Mouse (Mus musculus) bone marrow, adult 2 months (tissue): ENCODE measurements around the gene Gbp2. TPM values are rescaled to one million over a fixed set of nuclear protein-coding genes. Genes with fewer than 3 reads are reported as not detected.
"Not testable (repeated sequence)": the region's sequence is repeated elsewhere in the genome, so short reads cannot be mapped to it uniquely, and the experiment has no call there.

Source experiments
- H3K27ac ChIP-seq: fragments of 200-500 bp; 2 replicates; pipeline ENCODE4 v1.5.1; 2012; ENCODE audit warnings: low read depth, mild to moderate bottlenecking, control low read depth, inconsistent platforms, low read length; ENCODE audit not compliant: control insufficient read depth, poor library complexity, insufficient read depth
- H3K4me1 ChIP-seq: fragments of 200-500 bp; 2 replicates; pipeline ENCODE4 v1.6.1; 2011; ENCODE audit warnings: low read length; ENCODE audit not compliant: control insufficient read depth, insufficient read depth
- H3K4me3 ChIP-seq: fragments of 200-500 bp; replicated peaks from 2 replicates; pipeline ENCODE3; 2011; ENCODE audit warnings: mild to moderate bottlenecking, low read depth, low read length, control low read depth; ENCODE audit not compliant: control insufficient read depth
- CTCF ChIP-seq: fragments of 200-500 bp; IDR thresholded peaks from 2 replicates; pipeline ENCODE4 v1.5.1; 2011; ENCODE audit warnings: low read length, control low read depth; ENCODE audit not compliant: control insufficient read depth, insufficient read depth
- POLR2A ChIP-seq: fragments of 200-500 bp; IDR thresholded peaks from 2 replicates; pipeline ENCODE4 v1.6.1; 2011; ENCODE audit warnings: low read depth, mild to moderate bottlenecking, control low read depth, low read length, borderline replicate concordance; ENCODE audit not compliant: control insufficient read depth
- WGBS: fragments of 180-500 bp; shearing (Covaris S2); methylation state at CpG from one replicate; pipeline ENCODE4 v1.1.7; 2018; 5-methylcytosine and 5-hydroxymethylcytosine counted together
- polyA plus RNA-seq: library from polyadenylated mRNA; stranded (reverse); fragments of >200 nt; gene quantifications from 2 replicates; pipeline ENCODE4 v1.2.4, GENCODE M21; 2011; ENCODE audit warnings: low replicate concordance; ENCODE audit not compliant: missing spikeins, insufficient read depth, insufficient read length

Gene Gbp2
- polyA plus RNA-seq, 1 experiment: 5.2 TPM

DNA sequence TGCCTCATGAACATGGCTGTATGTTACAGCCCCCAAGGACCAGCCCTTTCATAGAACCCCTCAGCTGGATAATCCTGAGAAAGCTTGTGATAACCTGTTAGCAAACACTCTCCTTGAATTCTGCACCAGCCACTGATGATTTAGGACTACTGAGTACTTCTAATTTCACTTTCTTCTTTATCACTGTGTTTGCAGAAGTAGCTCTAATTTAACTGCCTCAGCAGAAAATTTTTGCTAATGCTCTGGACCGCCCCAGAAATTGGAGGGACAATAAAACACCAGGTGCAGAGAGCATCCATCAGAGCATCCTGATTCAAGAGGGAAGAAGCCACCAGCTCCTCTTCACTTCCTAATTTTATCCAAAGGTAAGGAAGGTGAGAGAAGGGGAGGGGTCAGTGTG lies 25.9 kb upstream of the Gbp2 start, which contains the start of gene Gbp2b:
TSS of gene Gbp2b (plus strand) at position 301 of the 400 bp plus-strand sequence.
- no peak for TF ChIP-seq POLR2A
- TF ChIP-seq CTCF: no peak
- H3K4me1 ChIP-seq: peaks cover 2% of the 10 kb centered on the region; the same call in 1 of the 2 replicates
- H3K27ac ChIP-seq: no peak within 1 kb of the TSS
- WGBS: 79% methylated on average over 1 of the region's 1 CpGs
- no peak within 1 kb of the TSS for H3K4me3 ChIP-seq

DNA sequence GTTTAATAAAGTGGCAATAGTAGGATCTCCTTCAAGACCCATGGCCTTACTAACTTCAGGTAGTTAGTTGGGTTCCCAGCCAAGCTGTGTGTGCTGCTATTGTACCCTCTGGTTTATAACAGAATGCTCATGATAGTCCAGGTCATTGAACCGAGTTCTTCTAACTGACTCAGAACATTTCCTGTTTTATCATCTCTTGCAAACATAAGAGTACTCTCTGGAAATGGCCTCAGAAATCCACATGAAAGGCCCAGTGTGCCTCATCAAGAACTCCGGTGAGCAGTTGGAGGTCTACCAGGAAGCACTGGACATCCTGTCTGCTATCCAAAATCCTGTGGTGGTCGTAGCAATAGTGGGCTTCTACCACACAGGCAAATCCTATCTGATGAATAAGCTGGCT lies 22.5 kb upstream of the Gbp2 start:
- TF ChIP-seq POLR2A: no peak
- TF ChIP-seq CTCF: no peak
- Histone ChIP-seq H3K4me3 (no peak overlapping the region), H3K4me1 (no peaks in the 10 kb centered on the region), H3K27ac (no peak overlapping the region)
- WGBS: 71% methylated on average over 3 of the region's 3 CpGs

DNA sequence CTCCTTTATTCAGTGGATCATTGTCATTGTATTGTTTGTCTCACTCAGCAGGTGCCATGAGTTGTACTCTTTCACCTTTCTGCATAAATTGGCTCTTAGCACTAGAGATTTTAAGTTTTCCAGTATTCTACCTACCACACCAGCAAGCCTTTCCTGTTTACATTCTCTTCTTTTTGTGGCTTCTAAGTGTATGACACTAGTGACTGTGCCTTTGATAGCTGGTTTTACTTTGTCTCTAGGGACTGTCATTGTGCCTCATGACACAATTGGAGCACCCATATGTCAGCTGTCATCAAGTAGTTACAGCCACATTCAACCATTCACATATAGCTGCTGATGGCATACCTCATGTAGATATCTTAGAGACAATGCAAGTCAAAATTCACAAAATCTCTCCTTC lies 18.7 kb upstream of the Gbp2 start:
- no peaks in the 10 kb centered on the region for H3K4me1 ChIP-seq
- H3K27ac ChIP-seq: no peak overlapping the region
- H3K4me3 ChIP-seq: no peak overlapping the region
- TF ChIP-seq CTCF (no peak), POLR2A (no peak)

GRCm38 (mm10) chr3:142618658-142619057 lies 1.7 kb upstream of the Gbp2 start:
- Histone ChIP-seq H3K4me1 (peaks cover 1% of the 10 kb centered on the region), H3K27ac (no peak overlapping the region), H3K4me3 (no peak overlapping the region)
- WGBS: 32% methylated on average over 3 of the region's 3 CpGs
- no peak for TF ChIP-seq POLR2A

- WGBS: 55% methylated on average over 1 of the region's 1 CpGs
- Histone ChIP-seq H3K4me1 (peaks cover 1% of the 10 kb centered on the region), H3K27ac (no peak overlapping the region; the same call in 1 of the 2 replicates), H3K4me3 (no peak overlapping the region)
- no peak for TF ChIP-seq POLR2A
- no peak for TF ChIP-seq CTCF
Measured at GRCm38 (mm10) chr3:142619606-142620005, 796 bp upstream of the Gbp2 start.

DNA sequence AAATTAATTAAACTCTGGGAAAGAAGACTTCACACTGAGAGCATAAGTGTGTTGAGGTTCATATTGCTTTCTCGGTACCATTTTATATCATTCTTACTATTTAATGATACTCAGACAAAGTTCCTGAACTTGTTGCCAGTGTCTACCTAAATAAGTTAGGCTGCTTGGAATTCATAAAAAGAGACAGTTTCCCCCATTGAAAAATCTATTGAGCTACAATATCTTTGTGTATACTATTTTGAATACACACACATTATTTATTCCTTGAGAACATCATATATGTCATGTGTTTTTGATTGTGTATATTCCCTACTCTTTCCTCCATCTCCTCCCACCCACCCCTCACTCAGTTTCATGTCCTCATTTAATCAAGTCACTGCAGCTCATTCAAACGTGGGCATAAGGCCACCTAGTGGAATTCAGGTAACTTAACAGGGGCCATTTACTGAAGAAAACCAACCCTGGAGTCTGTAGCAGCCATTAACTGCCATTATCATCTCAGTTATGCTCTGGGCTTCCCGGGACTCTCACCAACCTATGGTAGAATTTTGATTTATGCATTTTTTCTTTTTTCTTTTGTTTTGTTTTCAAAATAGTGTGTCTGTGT lies 657 bp downstream of the Gbp2 start:
- H3K27ac ChIP-seq: peak overlapping the region; percentile 67; the same call in 1 of the 2 replicates
- no peak for TF ChIP-seq POLR2A
- TF ChIP-seq CTCF: no peak
- WGBS: 9% methylated on average over 3 of the region's 3 CpGs
- H3K4me3 ChIP-seq: peak overlapping the region; percentile 66
- H3K4me1 ChIP-seq: peaks cover 1% of the 10 kb centered on the region

DNA sequence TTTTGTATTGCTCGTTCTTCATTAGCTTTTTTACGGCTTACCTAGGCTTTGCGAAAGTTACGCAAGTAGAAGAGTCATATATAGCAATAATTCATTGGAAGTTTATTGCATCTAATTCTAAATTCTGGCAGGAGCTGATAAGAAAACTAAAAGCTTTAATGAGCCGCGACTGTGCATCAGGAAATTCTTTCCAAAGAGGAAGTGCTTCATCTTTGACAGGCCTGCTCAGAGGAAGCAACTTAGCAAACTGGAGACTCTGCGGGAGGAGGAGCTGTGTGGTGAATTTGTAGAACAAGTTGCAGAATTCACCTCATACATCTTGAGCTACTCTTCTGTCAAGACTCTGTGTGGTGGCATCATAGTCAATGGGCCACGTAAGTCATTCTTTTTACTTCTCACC lies 10.0 kb downstream of the Gbp2 start:
- TF ChIP-seq POLR2A (no peak), CTCF (no peak)
- no peak overlapping the region for H3K4me3 ChIP-seq
- 15% methylated on average over 8 of the region's 8 CpGs for WGBS
- H3K4me1 ChIP-seq: no peaks in the 10 kb centered on the region
- no peak overlapping the region for H3K27ac ChIP-seq

GRCm38 (mm10) chr3:142640201-142640600 lies 19.8 kb downstream of the Gbp2 start:
- 1% methylated on average over 9 of the region's 9 CpGs for WGBS
- Histone ChIP-seq H3K4me1 (no peaks in the 10 kb centered on the region), H3K27ac (no peak overlapping the region), H3K4me3 (no peak overlapping the region)
- TF ChIP-seq POLR2A (no peak), CTCF (peak; percentile 17; the same call in 1 of the 2 replicates)

DNA sequence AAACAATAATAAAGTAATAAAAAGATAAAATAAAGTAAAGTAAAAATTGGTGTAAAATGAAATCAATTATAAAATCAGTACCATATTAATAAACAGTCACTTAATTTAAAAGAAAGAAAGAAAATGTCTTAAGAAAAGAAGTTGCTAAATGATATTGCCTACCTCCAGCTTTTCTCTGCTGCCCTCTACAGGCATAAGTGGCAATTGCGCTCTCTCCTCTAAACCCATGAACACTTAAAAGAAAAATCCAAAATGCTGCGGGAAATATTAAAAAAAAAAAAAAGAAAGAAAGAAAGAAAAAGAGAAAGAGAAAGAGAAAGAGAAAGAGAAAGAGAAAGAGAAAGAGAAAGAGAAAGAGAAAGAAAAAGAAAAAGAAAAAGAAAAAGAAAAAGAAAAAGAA lies 25.5 kb downstream of the Gbp2 start:
- WGBS: 1% methylated on average over 2 of the region's 2 CpGs
- not testable (repeated sequence) for H3K4me3 ChIP-seq, H3K4me1 ChIP-seq, H3K27ac ChIP-seq
- TF ChIP-seq CTCF: peak; percentile 19; the same call in 1 of the 2 replicates

GRCm38 (mm10) chr3:142647836-142648235 lies 27.4 kb downstream of the Gbp2 start:
- not testable (repeated sequence) for H3K4me1 ChIP-seq, H3K4me3 ChIP-seq, H3K27ac ChIP-seq
- WGBS: 60% methylated on average over 7 of the region's 7 CpGs
